Mouse (Mus musculus) kidney, adult 11 months (tissue): ENCODE results near the gene Lmntd1.

ENCODE experiments used
- DNase-seq: peaks from one replicate; pipeline ENCODE4 v3.0.0; 2022

Lmntd1 gene

DNA sequence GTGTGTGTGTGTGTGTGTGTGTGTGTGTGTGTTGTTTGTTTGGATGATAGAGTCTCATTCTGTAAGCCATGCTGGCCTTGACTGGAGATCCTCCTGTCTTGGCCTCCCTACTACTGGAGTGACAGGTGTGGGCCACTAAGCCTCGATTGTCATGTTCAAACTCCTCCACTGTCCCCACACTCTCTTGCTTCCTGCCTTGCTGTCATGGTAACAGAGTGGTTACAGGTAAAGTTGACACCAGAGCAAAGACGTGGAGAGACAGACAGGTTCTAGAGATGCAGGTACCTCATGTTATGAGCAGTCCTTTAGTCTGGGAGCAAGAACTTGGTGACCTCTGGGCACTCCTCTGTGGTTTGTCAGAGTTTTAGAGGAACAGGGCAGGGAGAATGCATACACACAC is 239.7 kb downstream of the Lmntd1 start:
- DNase-seq, result no peak

DNA sequence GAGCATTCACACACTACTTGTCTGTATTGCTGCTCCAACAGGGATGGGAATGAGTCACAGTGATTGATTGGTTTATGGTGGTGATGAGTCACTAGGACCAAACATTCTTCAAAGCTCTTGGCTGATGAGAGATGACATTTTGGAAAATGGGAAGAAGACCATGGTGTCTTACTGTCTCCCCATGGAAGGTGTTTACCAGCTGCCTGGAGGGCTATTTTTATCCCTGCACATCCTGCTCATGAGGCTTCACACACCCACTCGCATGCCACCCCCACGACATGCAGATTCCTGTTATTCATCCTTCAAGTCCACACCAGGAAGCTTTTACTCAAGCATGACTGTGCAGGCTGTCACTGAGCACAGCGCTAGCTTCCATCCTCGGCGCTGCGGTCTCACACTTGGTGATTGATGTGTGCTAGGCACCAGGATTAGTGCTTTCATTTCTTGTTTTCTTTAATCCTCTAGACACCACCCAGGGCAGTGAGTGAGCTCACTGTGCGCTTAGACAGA is 240.4 kb downstream of the Lmntd1 start:
- no peak for DNase-seq

DNA sequence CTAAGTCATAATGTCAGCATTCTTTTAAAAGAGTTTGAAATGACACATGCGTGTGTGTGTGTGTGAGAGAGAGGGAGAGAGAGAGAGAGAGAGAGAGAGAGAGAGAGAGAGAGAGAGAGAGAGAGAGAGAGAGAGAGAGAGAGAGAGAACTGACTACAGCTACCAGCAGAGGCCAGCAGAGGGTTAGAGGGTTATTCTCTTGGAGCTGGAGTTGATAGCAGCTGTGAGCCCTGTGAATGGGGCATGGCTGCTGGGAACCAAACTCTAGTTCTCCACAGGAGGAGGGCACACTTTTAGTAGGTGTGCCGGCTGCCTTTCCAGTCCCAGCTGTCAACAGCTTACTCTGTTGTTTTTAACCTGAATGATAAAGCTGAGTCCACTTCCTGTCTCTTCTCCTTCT is 242.1 kb downstream of the Lmntd1 start:
- no peak for DNase-seq

DNA sequence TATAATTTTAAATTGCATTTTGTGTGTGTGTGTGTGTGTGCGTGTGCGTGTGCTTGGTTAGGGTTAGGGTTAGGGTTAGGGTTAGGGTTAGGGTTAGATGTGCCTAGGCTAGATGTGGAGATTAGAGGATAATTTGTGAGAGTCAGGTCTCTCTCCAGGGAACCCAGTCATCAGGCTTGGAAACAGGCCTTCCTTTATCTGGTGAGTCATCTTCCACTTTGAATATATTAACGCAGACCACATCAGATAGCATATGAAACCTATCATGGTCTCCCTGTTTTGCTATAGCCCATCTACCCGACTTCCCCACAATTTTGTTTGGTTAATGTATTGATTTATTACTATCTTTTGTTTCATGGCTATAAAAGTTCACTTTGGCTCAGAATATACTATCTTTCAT is 242.5 kb downstream of the Lmntd1 start:
- no peak for DNase-seq

DNA sequence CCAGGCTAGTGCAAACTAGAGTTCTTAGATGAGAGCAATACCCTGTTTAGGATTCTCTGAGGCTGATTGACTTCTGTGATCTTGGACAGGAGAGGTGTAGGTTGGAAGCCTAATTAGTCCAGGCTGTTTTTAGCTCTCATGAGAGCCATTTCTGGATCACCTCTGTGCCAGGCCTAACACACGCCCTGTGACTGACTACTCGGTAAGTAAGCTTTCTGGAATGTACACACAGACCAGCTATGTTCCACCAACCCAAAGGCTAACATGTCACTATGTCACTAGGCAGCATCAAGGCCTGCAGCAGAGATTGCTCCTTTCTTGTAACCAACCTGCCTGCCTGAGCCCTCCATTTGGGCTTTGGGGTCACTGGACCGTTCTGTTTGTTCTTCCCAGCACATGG is 243.8 kb downstream of the Lmntd1 start:
- DNase-seq, result no peak

DNA sequence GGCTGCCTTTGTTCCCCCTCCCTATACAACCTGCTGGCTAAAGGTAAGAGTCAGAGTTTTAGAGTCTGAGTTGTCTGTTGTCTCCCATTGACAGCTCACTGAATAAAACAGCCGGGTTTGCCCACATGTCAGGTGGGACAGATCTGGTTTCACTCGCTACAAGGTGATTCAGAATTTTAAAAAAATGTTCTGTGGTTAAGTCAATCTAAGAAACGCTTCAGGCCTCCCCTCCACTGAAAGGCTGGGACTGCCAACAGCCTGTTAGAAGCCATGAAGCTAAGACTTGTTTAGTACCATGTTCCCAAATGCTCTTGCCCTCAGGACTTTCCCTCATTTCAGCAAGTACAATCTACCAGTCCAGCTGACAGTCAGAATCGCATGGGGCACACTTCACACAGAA is 244.8 kb downstream of the Lmntd1 start:
- no peak for DNase-seq

DNA sequence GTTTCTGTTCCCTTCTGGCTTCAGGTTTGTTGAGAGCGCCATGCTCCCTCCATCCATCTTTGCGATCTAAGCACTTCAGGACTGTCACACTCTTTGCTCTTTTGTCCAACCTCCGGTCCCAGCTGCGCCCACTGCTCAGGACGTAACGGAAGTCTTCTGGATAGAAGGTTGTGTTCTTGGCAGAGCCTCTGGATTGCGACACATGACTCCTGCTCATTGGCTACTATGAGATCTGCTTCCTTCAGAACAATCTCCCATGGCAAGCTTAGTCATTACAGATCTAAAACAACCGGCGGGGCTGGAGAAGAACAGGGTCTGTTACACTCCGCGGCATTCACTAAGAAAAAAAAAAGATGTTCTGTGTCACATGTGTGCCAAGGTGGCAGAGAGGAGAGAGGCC is 247.6 kb downstream of the Lmntd1 start:
- DNase-seq, result no peak

DNA sequence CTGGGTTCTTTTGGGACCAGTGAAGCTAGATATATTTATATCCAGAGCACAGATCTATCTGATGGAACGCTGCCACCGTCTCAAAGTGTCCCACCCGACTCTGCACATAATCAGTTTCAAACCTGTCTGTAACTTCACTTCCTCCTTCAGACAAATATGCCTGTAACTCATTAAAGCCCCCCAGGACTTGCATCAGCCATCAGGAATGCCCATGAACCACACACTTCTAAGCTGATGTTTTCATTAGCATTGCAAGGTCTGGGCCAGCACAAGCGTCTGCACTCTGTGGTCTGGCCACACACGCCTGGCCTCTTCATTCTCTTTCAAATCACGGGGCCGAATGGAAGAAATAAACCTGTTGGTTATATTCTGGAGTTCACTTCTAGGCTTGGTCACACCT is 250.4 kb downstream of the Lmntd1 start:
- no peak for DNase-seq

DNA sequence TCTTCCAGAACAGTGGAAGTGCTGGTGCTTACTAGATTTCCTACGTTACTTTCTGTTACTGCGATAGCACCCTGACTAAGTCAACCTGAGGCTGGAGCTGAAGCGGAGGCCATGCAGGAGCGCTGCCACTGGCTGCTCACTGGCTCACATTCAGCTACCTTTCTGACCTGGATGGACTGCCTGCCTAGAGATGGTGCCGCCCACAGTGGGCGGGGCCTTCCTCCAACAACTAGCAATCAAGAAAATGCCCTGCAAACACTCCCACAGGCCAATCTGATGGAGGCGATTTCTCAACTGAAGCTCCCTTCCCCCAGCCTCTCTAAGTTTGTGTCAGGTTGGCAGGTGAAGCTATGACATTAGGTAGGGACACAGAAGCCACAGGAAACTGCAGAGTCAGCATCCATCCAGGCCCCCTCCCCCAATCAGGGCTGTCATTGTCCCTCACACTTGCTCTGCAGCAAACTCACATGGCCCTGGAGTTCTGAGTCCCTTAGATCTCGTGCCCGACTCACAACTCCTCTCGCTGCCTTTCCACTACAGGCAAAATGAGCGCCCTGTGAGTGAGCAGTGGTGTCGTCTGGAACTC is 252.9 kb downstream of the Lmntd1 start:
- DNase-seq, result peak; percentile 31

DNA sequence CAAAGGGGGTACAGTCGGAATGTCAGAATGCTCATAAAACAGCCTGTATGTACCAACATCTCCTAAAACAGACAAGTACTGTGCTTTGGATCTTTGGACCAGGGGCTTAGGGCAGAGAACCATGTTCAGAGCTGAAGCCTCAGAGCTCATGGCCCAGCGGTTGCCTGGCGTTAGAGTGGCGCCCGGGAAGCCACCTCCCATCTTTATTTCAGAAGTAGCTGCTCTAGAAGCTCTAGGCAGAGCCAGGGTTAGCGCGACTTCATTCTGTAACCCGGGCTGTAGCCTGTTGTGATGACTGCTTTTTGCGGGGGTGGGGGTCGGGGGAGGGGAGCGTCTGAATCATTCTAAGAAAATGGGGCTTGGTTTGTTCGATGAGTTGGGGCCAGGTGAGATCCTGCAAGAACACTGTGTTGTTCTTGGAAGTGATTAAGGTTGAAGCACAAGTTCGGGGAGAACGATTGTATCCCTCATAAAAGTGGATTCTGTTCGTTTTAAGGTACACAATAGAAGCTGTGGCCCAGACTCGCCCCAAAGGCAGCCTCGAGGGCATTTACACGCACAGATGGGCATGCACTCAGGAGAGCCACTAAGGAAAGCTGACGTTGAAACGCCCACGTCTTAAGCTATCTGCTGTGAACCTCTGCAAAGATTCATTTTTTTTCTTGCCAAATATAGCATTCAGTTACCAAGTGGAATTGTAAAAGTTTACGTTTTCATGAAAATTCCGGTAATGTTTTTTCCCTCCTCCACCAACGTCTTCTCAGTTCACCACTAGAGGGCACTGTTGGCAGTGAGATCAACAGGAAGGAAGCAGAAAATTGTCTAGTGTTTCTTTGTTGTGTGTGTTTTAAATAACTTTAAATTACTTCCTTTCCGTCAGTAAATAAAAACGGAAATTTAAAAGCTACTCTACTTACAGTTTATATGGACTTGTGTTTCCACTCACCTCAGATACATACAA is 254.4 kb downstream of the Lmntd1 start:
- DNase-seq, result no peak

DNA sequence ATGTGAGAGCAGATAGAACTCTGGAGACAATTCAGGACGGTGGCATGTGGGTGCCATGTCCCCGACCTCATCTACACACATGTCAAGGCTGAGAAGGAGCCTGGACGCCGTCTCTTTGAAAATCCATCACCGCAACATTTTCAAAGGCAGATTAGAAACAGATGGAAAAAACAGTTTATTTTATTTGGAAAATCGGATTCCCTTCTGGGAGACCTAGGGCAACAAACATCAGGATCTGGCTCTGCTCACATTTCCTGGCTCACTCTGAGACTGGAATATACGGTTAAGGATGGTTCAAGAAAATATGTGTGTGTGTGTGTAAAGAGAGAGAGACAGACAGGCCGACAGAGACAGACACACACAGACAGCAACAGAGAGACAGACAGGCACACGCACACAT is 256.1 kb downstream of the Lmntd1 start:
- DNase-seq, result no peak

DNA sequence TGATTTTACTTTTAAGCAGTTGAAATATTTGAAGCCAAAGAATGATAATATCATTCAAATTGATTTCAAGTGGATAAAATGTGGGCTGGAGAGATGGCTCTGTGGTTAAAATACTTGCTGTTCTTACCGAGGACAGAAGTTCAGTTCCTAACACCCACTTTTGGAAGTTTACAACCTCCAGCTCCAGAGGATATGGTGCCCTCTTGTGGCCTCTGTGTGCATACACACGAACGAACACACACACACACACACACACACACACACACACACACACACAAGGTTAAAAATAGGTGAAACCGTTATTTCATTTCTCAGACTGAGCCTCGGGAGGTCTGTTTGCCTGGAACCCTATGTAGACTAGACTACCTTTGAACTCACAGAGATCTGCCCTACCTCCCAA is 260.3 kb downstream of the Lmntd1 start:
- DNase-seq, result no peak

DNA sequence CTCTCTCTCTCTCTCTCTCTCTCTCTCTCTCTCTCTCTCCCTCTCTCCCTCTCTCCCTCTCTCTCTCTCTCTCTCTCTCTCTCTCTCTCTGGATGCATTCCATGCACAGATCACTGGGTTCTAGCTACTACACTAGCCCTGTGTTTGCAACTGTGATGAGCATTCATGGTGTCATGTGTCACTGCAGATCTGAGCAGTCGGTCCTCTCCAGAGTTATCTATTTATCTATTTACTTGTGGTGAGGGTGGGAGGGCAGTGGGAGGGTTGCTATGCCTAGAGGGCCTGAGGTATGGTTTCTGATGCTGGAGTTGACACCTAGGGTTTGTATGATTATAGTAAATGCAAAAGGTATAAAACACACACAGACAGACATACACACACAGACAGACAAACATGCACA is 261.4 kb downstream of the Lmntd1 start:
- no peak for DNase-seq

DNA sequence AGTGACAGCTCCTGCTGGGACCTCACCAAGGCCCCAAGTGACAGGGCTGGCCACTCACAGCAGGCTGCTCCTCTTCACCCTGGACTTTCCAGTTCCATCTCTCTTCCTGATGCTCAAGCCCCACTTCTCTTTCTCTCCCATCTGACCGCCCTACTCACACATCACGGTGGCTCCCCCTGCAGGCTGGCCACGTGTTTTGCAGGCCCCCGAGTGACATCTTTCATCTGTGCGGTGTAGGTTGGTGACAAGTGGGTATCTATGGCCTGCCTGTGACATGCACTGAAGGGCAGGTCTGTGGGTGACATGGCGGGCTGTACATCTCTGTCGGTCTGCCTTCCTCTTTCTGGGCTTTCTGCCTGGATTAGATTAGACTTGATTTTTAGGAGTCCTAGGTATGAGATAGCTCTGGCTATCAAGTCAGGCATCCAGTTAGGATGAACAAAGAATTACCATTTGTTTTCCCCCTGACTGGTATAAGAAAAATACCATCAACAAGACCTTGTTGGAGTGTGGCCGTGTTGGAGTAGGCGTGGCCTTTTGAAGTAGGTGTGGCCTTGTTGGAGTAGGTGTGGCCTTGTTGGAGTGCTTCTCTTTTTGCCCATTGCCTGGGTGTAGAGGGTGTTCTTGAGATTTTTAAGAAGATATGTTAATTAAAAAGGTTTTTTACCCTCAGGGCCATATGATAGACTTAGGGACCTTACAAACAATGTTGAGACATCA is 265.8 kb downstream of the Lmntd1 start:
- no peak for DNase-seq

DNA sequence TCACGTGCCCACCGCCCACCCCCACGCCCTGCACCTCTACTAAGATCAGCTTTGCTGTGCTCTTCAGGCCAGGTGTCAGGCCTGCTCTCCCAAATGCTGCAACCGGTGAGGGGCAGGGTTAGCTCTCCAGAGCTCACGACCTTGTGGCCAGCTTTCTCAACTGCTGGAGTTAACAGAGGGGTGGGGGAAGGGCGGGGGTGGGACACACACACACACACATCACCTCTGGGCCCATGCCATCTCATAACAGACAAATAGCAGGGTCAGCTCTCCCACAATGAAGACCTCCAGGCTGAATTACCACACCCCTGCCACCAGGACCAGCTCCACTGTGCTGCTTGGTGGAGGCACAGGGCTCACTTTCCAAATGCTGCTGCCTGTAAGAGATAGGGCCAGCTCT is 266.5 kb downstream of the Lmntd1 start:
- no peak for DNase-seq

DNA sequence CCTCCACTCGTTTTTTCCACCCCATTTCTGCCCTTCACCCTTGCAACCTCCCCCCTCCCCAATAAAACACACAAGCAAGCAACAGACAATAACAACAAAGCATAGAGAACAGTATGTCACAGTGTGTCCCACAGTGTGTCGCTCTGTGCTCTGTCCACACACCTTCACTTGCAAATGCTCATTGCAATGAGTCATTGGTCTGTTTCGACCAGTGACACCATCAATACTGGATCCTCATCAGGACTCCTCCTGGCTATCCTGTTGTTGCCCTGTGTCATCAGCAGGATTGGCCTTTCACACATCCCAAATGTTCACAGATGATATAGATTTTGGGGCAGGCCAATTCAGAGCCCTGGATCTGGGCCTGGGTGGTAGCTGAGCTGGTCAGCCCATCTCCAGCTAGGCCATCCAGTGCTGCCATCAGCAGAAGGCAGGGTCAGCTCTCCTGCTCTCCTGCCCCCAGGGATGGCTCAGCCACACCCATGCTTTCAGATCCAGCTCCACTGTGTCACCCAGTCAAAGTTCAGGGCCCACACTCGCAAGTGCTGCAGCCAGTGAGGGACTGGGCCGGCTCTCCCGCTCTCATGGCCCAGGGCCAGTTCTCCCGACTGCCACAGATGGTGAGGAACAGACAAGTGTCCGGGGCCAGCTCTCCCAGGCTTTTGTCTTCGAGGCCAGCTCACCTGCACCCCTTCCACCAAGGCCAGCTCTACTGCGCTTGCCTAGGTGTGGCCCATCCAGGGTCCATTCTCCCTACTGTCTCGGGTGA is 267.1 kb downstream of the Lmntd1 start:
- peak; percentile 49 for DNase-seq

DNA sequence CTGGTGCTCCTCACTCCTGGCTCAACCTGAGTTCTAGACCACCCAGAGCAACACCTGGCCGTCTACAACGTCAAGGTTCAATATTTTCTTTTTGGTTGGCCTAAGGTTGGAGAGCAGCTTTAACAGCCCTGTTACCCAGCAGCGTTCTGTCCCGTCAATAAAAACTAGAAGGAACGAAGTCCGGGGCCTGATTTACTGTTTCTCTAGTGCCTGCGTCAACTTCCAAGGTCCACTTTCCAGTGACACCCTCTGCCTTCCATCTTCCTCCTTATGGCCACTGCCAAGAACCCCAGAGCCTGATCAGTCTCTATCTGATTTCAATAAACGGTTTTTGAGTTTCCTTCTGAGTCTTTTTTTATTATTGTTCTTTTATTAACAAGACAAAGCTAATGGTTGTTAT is 267.8 kb downstream of the Lmntd1 start:
- no peak for DNase-seq

DNA sequence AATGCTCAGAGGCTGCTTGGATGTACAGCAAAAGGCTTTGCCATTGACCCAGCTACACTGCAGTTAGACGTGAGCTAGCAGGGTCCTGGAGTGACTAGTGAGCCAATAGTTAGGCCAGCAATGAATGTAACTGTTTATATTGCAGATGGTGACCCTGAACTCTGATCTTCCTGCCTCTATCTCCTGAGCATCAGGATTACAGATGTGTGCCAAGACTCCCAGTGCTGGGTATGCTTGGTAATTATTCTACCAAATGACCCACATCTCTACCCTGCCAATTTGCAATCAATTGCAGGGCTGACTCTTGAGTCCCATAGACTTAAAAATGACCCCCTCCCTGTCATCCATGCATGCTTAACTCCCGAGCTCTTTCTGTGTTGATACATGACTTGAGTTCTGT is 269.4 kb downstream of the Lmntd1 start:
- no peak for DNase-seq

DNA sequence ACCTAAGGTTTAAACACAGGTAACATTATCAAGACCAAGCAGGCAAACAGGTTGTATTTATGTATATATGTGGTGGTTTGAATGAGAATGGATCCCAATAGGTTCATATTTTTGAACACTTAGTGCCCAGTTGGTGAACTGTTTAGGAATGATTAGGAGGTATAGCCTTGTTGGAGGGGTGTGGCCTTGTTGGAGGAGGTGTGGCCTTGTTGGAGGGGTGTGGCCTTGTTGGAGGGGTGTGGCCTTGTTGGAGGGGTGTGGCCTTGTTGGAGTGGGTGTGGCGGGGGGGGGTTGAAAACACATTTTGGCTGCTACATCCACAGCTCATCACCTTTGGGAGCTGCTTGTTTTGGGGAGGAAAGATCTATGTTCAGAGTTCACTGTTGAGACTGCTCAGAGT is 270.7 kb downstream of the Lmntd1 start:
- DNase-seq, result no peak

DNA sequence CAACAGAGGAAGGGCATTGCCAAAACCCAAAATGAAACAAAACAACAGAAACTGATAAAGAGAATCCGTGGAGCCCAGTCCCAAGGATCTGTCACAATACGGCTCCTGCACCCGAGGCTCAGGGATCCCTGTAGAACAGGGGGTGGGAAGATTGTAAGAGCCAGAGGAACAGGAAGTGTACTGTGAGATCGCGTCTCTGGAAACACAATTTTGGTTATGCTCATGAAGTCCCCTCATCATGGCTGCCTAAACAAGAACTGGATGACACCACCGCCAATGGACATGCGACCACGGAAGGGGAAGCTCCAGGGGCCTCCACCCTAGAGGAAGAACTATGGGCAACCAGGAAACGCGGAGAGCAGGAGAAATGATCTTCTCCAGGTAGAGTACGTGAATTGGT is 271.3 kb downstream of the Lmntd1 start:
- DNase-seq, result no peak

DNA sequence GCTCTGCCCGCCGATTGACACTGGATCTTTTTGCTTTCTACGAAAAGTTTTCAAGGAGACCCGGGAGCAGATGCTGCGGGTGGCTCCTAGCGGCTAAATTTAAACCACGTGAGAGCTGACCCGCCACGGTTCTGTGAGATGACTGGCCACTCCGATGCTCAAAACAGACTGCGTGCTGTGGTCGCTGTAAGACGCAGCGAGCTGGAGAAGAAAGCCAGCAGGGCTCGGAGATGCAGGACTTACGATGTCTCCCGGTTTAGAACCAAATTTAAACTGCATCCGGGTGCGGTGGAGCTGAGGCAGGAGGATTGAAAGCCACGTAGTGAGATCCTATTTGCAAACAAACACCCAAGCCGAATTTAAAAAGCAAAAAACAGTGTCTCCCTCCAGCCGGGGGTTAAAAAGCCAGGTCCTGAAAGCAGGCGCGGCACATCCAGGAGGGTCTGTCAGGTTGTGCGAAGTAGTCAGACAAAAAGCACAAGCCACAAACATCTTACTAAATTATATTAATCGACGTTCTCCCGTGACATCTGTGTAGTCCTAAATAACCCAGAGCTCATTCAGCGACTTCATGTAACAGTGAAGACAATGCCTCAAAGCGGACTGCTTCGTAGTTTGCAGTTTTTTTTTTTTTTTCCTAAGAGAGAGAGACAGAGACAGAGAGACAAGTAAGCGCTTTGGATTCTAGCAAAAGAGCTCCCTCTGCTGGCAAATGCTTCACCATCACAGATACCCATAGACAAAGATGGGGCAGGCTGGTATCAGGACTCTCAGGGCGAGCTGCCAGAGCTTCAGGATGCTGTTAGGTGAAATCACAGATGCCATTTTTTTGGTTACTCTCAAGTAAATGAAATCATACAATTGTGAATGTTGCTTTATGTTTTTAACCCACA is 272.6 kb downstream of the Lmntd1 start:
- peak; percentile 85 for DNase-seq

DNA sequence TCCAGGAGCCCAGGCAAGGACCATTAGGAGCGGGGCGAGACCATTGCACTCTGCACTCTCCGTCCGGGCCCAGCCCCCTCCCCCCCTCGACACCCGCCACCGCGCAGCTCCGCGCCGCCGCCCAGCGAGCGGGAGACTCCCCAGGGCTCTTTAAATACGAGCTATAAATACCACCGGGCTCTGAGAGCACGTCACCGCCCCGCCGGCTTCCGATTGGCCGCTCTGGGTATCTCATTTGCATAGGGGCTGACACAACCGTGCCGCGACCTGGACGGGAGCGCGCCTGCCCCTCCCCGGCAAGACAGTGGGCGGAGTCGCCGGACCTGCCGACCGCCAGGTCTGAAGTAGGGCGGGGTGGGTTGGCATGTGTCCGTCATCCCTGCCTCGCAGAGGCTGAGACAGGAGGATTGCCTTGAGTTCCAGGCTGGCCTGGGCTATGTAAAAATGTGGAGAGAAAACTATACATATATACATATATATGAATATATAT is 273.4 kb downstream of the Lmntd1 start:
- peak; percentile 98 for DNase-seq
